Mouse (Mus musculus) intestine, postnatal 0 days (tissue): ENCODE measurements around the gene Chpt1. TPM values are rescaled to one million over a fixed set of nuclear protein-coding genes. Genes with fewer than 3 reads are reported as not detected.
"Not testable (repeated sequence)": the region's sequence is repeated elsewhere in the genome, so short reads cannot be mapped to it uniquely, and the experiment has no call there.

Experiments
- ATAC-seq: fragments of 200-750 bp; cut with Nextera tagmentation; 2 replicates; pipeline ENCODE4 v1.8.0; 2017; ENCODE audit warnings: mild to moderate bottlenecking, moderate TSS enrichment, moderate library complexity
- H3K27ac ChIP-seq: fragments of 300-500 bp; sonication (generic); 2 replicates; pipeline ENCODE4 v1.5.1; 2014; ENCODE audit warnings: mild to moderate bottlenecking, low read depth, low read length, moderate library complexity
- H3K27me3 ChIP-seq: fragments of 300-500 bp; sonication (generic); replicated peaks from 2 replicates; pipeline ENCODE4 v1.6.1; 2014; ENCODE audit warnings: low read length, mixed read lengths; ENCODE audit not compliant: control insufficient read depth, insufficient read depth
- H3K36me3 ChIP-seq: fragments of 300-500 bp; sonication (generic); 2 replicates; pipeline ENCODE4 v1.6.1; 2014; ENCODE audit warnings: mild to moderate bottlenecking, moderate library complexity; ENCODE audit not compliant: control insufficient read depth, insufficient read depth
- H3K4me1 ChIP-seq: fragments of 300-500 bp; sonication (generic); replicated peaks from 2 replicates; pipeline ENCODE4 v1.6.1; 2014; ENCODE audit warnings: antibody characterized with exemption, low read length, mixed read lengths; ENCODE audit not compliant: control insufficient read depth, insufficient read depth
- H3K4me2 ChIP-seq: fragments of 300-500 bp; sonication (generic); replicated peaks from 2 replicates; pipeline ENCODE4 v1.6.1; 2014; ENCODE audit warnings: low read depth, mild to moderate bottlenecking, moderate library complexity
- H3K4me3 ChIP-seq: fragments of 300-500 bp; sonication (generic); 2 replicates; pipeline ENCODE4 v1.5.1; 2014; ENCODE audit warnings: low read depth, low read length
- H3K9ac ChIP-seq: fragments of 300-500 bp; sonication (generic); 2 replicates; pipeline ENCODE4 v1.6.1; 2014; ENCODE audit warnings: mild to moderate bottlenecking, low read depth, low read length
- H3K9me3 ChIP-seq: fragments of 300-500 bp; sonication (generic); 2 replicates; pipeline ENCODE4 v1.6.1; 2016; ENCODE audit warnings: mixed run types; ENCODE audit not compliant: control insufficient read depth
- CTCF ChIP-seq: sonication (generic); IDR thresholded peaks from 2 replicates; pipeline ENCODE4 v1.5.1; 2016; ENCODE audit warnings: low read depth, mild to moderate bottlenecking, control low read depth, antibody characterized with exemption, moderate library complexity
- WGBS: fragments of 180-500 bp; shearing (Covaris S2); extraction: QIAGEN DNeasy Blood & Tissue Kit; methylation state at CpG from one replicate; pipeline ENCODE4 v1.1.7; 2014; 5-methylcytosine and 5-hydroxymethylcytosine counted together
- polyA plus RNA-seq: library from polyadenylated mRNA; unstranded; fragments of >200 nt; fragmentation: Nextera tagmentation; extraction: Ambion mirVana; gene quantifications from 2 replicates; pipeline ENCODE4 v1.2.1, GENCODE M21; 2015

Chpt1 gene
- polyA plus RNA-seq, 1 experiment from 2014 or later = 631 TPM

GRCm38 (mm10) chr10:88488629-88489028, 15.2 kb downstream of the Chpt1 start:
- TF ChIP-seq CTCF = no peak
- H3K27ac ChIP-seq = no peak overlapping the region
- ATAC-seq = no peak
- H3K4me2 ChIP-seq = no peak overlapping the region
- no peaks in the 10 kb centered on the region for H3K4me1 ChIP-seq
- H3K4me3 ChIP-seq = no peak overlapping the region
- 79% methylated on average over 5 of the region's 5 CpGs for WGBS
- H3K9me3 ChIP-seq = no peaks in the 10 kb centered on the region
- H3K36me3 ChIP-seq = peaks cover 22% of the 10 kb centered on the region
- no peak overlapping the region for H3K9ac ChIP-seq
- no peaks in the 10 kb centered on the region for H3K27me3 ChIP-seq

DNA sequence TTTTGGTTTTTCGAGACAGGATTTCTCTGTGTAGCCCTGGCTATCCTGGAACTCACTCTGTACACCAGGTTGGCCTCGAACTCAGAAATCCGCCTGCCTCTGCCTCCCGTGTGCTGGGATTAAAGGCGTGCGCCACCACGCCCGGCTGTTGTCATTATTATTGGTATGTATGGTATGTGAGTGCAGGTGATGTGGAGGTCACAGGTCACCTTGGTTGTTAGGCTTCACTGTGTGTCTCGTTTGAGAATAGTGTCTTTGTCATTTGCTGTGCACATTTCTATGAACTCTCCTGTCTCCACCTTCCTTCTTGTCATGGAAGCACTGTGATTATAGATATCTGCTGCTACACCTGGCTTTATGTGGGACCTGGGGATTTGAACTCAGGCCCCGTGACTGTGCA, 21.0 kb downstream of the Chpt1 start:
- not testable (repeated sequence) for H3K27me3 ChIP-seq, H3K4me1 ChIP-seq, H3K4me2 ChIP-seq, H3K27ac ChIP-seq, H3K9ac ChIP-seq, H3K4me3 ChIP-seq, H3K9me3 ChIP-seq
- peak; percentile 49; the same call in 1 of the 2 replicates for ATAC-seq
- WGBS = 77% methylated on average over 10 of the region's 10 CpGs
- H3K36me3 ChIP-seq = peaks cover 21% of the 10 kb centered on the region

DNA sequence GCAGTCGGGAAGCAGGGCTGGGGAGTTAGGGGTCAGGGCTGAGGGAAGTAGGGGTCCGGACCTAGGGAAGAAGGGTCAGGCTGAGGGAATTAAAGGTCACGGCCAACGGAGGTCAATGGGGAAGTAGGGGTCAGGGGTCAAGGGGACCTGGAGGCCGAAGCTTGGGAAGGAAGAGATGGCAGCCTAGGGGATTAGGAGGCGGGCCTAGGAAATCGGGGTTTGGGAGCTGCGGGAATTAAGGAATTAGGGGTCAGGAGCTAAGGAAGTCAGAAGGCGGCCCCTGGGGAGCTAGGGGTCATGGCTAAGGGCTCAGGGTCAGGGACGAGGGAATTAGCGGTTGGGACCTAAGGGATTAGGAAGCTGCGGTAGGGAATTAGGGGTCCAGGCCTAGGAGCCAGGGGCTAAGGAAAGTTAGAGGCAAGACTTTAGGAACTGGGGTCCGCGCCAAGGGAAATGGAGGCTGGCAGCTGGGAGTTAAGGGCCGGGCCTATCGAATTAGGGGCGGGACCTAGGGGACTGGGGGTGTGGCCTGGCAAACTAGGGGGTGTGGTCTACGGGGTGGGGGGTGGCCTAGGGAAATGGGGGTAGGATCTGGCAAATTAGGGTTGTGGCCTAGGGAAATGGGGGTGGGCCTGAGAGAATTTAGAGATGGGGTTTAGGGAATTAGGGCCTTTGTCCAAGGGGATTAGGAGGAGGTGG, 43.6 kb downstream of the Chpt1 start:
- 74% methylated on average over 18 of the region's 18 CpGs for WGBS
- H3K27ac ChIP-seq = no peak overlapping the region
- no peaks in the 10 kb centered on the region for H3K9me3 ChIP-seq
- H3K4me2 ChIP-seq = no peak overlapping the region
- TF ChIP-seq CTCF = no peak
- ATAC-seq = 0 out of 2 replicates have a peak, but pooled peaks have one; percentile 33
- no peaks in the 10 kb centered on the region for H3K27me3 ChIP-seq
- H3K36me3 ChIP-seq = no peaks in the 10 kb centered on the region
- H3K9ac ChIP-seq = no peak overlapping the region
- no peaks in the 10 kb centered on the region for H3K4me1 ChIP-seq
- no peak overlapping the region for H3K4me3 ChIP-seq

- whole genome bisulfite sequencing = 77% methylated on average over 33 of the region's 33 CpGs
- no peak within 1 kb of the TSS for H3K27ac ChIP-seq
- peak; percentile 57; the same call in 1 of the 2 replicates for ATAC-seq
- TF ChIP-seq CTCF = no peak
- no peaks in the 10 kb centered on the region for H3K4me1 ChIP-seq
- H3K4me3 ChIP-seq = no peak within 1 kb of the TSS
- H3K9ac ChIP-seq = no peak within 1 kb of the TSS
- no peaks in the 10 kb centered on the region for H3K27me3 ChIP-seq
- H3K36me3 ChIP-seq = no peaks in the 10 kb centered on the region
- 0 out of 2 replicates have a peak within 1 kb of the TSS, but pooled peaks have one; percentile 13 for H3K4me2 ChIP-seq
- no peaks in the 10 kb centered on the region for H3K9me3 ChIP-seq
Observed at GRCm38 (mm10) chr10:88459502-88459992, 44.3 kb downstream of the Chpt1 start, which contains the start of gene Sycp3. TSS of gene Sycp3 (plus strand) at chr10:88459569.

DNA sequence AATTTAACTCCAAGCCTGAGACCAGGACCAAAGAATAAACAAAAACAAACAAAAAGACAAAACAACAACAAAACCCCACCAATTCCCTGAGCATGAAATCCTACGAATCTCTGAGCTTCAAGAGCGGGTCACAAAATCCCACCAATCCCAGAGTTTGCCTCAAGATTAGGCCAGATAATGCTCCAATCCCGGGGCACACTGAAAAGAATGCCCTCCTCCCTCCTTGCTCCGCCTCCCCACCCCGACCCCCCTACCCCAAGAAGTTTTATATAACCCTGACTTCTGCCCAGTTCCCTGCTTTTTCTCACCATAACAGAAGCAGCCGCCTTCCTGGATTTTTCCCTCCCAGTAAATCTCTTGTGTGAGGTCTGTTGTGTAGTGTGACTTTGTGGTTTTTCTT, 46.1 kb downstream of the Chpt1 start:
- no peak for TF ChIP-seq CTCF
- ATAC-seq = no peak
- no peaks in the 10 kb centered on the region for H3K36me3 ChIP-seq
- WGBS = 42% methylated on average over 6 of the region's 6 CpGs
- no peak overlapping the region for H3K4me2 ChIP-seq
- no peaks in the 10 kb centered on the region for H3K4me1 ChIP-seq
- H3K9me3 ChIP-seq = no peaks in the 10 kb centered on the region
- no peak overlapping the region for H3K27ac ChIP-seq
- H3K27me3 ChIP-seq = no peaks in the 10 kb centered on the region
- H3K4me3 ChIP-seq = no peak overlapping the region
- no peak overlapping the region for H3K9ac ChIP-seq

DNA sequence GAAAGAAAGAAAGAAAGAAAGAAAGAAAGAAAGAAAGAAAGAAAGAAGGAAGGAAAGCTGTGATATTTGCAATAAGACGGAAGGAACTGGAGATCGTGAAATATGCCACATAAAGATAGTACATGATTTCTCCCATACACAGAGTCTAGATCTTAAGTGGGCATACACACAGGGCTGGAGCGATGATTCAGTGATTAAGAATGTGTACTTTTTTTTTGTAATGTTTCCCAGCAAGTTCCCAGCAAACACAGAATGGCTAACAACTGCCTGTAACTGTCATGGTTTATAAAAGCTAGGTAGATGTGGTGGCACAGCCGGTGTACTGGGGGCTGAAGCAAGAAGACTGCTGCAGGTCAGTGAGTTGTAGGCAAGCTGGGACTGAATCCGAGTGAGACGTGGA, 51.9 kb downstream of the Chpt1 start:
- Histone ChIP-seq H3K27me3 (no peaks in the 10 kb centered on the region), H3K4me3 (no peak overlapping the region), H3K9ac (no peak overlapping the region), H3K27ac (no peak overlapping the region), H3K36me3 (no peaks in the 10 kb centered on the region), H3K4me2 (no peak overlapping the region), H3K4me1 (no peaks in the 10 kb centered on the region), H3K9me3 (no peaks in the 10 kb centered on the region)
- whole genome bisulfite sequencing = 79% methylated on average over 6 of the region's 6 CpGs
- TF ChIP-seq CTCF = no peak
- no peak for ATAC-seq
